Mouse (Mus musculus): ENCODE measurements around the gene Kctd7.

Kctd7 gene

GRCm38 (mm10) chr5:130144334-130145312 lies at the start of gene Kctd7:
Gene Kctd7 (plus strand): TSS chr5:130144861.
- DNase-seq, result peak; percentile 100

- DNase-seq, result no peak
Measured at GRCm38 (mm10) chr5:130096754-130097153, 47.9 kb upstream of the Kctd7 start.

DNA sequence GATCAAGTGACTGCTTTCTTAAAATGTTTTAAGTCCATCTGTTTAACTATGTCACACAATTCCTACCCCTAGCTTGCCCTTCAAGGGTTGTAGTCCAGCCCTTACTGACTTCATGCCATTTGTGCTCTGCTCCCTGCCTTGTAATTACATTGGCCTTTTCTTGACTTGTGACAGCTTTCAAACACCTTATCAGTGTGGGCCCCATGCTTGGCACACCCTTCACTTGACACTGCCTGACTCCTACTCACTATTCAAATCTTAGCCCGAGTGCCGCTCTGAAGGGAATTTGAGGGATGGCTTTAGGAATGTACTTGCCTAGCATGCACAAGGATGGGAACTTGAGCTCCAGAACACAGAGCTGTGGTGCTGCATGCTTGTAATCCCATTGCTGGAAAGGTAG lies 46.8 kb upstream of the Kctd7 start:
- DNase-seq, result no peak

- peak; percentile 92 for DNase-seq
Measured at GRCm38 (mm10) chr5:130101724-130102123, 42.9 kb upstream of the Kctd7 start.

DNA sequence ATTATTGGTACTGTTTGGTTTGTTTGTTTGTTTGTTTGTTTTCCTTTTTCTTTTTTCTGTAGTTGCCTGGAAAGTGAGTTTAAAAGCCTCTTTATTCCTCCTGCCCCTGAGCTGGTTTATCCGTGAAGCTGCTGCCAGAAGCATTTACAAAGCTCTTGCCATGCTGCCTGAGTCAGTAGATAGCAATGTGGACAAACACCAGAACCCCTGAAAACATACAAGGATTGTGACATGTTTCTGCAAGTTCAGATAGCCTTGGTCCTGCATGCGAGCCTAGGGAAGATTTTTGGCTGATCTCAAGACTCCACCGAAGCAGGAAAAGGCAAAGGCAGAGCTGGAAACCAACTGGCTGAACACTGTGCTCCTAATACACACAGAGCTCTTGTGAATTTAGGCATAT lies 35.3 kb upstream of the Kctd7 start:
- peak; percentile 90 for DNase-seq

- DNase-seq, result no peak
Measured at GRCm38 (mm10) chr5:130110632-130111464, 33.8 kb upstream of the Kctd7 start.

- DNase-seq, result no peak
Measured at GRCm38 (mm10) chr5:130112653-130113052, 32.0 kb upstream of the Kctd7 start.

GRCm38 (mm10) chr5:130116116-130116515 lies 28.5 kb upstream of the Kctd7 start:
- no peak for DNase-seq

DNA sequence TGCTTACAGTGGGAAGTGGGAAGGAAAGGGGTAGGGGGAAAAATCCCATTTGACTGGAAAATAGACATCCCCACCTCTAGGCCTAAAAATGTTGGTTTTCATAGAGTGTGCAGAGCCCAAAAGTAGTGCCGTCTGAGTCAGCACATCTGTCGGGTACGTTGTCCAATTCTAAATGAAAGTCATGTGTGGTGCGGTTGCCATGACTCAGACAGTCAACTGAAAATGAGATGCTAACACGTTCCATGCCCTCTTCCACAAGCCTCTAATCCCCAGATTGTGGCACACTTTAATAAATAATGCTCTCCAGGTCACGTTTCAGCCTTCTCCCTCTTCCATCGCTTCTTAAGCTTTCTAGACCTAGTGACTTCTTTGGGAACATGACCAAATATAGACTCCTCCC lies 27.8 kb upstream of the Kctd7 start:
- DNase-seq, result no peak

GRCm38 (mm10) chr5:130117932-130118331 lies 26.7 kb upstream of the Kctd7 start:
- no peak for DNase-seq

DNA sequence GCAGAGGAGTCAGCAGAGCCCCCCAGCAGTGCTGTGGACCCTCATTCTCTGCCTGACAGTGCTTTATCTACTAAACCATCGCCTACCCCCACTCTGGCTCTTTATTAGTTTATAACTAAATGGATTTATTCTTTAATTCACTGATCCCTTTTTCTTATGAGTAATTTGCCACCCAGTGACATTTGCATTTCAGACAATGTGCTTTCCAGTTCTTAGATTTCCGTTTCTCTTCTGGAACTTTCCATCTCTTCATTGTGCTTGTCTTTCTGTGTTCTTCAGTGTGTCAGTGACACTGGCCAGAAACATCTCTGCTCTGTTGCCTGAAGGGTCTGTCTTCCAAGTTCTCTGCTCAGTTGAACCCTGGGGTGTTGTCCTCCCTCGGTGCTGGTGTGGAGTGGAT lies 25.4 kb upstream of the Kctd7 start:
- no peak for DNase-seq

GRCm38 (mm10) chr5:130120070-130120736 lies 24.5 kb upstream of the Kctd7 start:
- DNase-seq, result no peak

- peak; percentile 98 for DNase-seq
Measured at GRCm38 (mm10) chr5:130120904-130121303, 23.8 kb upstream of the Kctd7 start.

- no peak for DNase-seq
Measured at GRCm38 (mm10) chr5:130122355-130122754, 22.3 kb upstream of the Kctd7 start.

- no peak for DNase-seq
Measured at GRCm38 (mm10) chr5:130124271-130124670, 20.4 kb upstream of the Kctd7 start.

DNA sequence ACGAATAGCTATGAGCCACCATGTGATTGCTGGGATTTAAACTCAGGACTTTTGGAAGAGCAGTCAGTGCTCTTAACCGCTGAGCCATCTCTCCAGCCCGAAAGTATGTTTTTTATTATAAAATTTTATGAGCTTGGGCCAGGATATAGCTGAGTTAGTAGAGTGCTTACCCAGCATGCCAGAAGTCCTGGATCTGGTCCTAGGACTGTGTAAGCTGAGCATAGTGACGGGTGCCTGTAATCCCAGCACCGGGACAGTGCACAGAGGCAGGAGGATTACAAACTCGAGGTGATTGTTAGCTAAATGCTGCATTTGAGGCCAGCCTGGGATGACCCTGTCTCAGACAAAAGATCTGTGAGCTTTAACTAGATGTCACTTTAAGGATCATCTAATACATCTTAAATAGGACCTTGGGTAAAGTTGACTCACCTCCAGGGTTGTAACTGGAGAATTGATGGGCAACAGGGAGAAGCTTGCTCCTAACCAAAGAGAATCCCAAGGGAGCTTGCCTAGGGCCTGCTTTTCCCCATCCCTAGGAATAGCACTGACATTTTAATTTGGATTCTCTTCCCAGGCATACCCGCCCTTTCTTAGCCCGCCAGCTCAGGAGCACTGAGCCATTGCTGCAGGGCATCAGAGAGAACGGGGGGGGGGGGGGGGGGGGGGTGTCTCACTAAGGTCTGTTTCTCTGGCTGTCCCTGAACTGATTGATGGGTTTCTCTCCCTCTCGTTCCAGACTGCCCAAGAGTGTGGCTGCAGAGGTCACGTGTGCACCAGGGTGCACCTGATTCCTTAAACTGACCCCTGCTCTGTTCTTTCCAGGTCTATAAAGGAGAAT lies 15.8 kb upstream of the Kctd7 start:
- peak; percentile 81 for DNase-seq

- no peak for DNase-seq
Measured at GRCm38 (mm10) chr5:130129524-130129793, 15.2 kb upstream of the Kctd7 start.

- DNase-seq, result no peak
Measured at GRCm38 (mm10) chr5:130136597-130136996, 8.1 kb upstream of the Kctd7 start.

DNA sequence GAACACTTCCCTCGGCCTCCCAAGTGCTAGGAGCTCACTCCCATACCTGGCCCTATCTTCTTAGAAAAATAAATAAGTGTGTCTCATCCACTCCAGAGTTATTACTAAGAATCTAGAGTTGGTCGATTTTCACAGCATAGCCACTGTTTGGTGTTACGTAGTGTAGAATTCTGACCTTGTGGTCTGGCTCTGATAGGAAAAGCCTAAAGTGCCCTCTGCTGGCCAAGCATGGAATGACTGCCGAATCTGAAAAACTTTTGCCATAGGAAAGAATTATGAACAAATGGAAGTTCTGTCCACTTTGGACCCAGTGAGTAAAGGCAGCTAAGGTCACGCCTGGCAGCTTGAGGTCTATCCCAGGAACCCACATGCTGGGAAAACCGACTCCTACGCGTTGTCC lies 5.3 kb upstream of the Kctd7 start:
- peak; percentile 94 for DNase-seq

DNA sequence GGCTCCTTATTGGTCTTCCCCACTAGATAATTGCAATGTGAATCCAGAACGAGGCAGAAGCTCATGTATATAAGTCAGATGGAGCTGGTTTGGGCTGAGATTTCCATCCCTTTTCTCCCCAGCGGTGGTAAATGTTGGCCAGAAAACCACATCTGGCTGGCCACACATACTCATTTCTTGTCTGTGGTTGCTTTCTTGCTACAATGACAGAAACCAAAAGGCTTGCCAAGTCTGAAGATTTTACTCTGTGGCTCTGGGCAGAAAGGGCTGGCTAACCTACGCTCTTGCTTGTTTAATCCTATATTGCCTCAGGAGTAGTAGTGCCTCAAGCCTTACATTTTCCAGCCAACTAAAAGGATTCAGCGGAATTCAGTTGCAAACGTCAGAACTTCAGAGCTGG lies 3.5 kb upstream of the Kctd7 start:
- DNase-seq, result peak; percentile 76

- DNase-seq, result peak; percentile 92
Measured at GRCm38 (mm10) chr5:130142041-130142440, 2.6 kb upstream of the Kctd7 start.

GRCm38 (mm10) chr5:130143101-130143500 lies 1.6 kb upstream of the Kctd7 start:
- peak; percentile 86 for DNase-seq

- peak; percentile 99 for DNase-seq
Measured at GRCm38 (mm10) chr5:130143977-130144333, 706 bp upstream of the Kctd7 start.

Measured in heart, adult 11 months (tissue).